Mouse (Mus musculus) NIH3T3 (cell line): ENCODE measurements around the gene Gpatch4.

ENCODE experiments used
- DNase-seq: peaks from one replicate; pipeline ENCODE4 v3.0.0-alpha.2; 2012; ENCODE audit warnings: low read depth

Gene Gpatch4

GRCm38 (mm10) chr3:88030608-88031395 is 12.1 kb upstream of the Gpatch4 start:
- DNase-seq, result peak; percentile 63

- no peak for DNase-seq
Observed at GRCm38 (mm10) chr3:88033506-88033905, 9.4 kb upstream of the Gpatch4 start.

GRCm38 (mm10) chr3:88035561-88036293 is 7.2 kb upstream of the Gpatch4 start:
- DNase-seq, result peak; percentile 54

GRCm38 (mm10) chr3:88049532-88049931 is 6.6 kb downstream of the Gpatch4 start:
- DNase-seq, result no peak

GRCm38 (mm10) chr3:88057030-88057429 is 14.1 kb downstream of the Gpatch4 start:
- DNase-seq, result no peak

GRCm38 (mm10) chr3:88057902-88058696 is 15.2 kb downstream of the Gpatch4 start, which contains the start of gene Naxe:
TSS of gene Naxe (minus strand) at chr3:88058495.
- DNase-seq, result peak; percentile 97

- DNase-seq, result peak; percentile 74
Observed at GRCm38 (mm10) chr3:88068386-88068785, 25.5 kb downstream of the Gpatch4 start.

GRCm38 (mm10) chr3:88071783-88072182 is 28.9 kb downstream of the Gpatch4 start:
- DNase-seq, result peak; percentile 93

- DNase-seq, result no peak
Observed at GRCm38 (mm10) chr3:88073631-88074030, 30.7 kb downstream of the Gpatch4 start.

- DNase-seq, result no peak
Observed at GRCm38 (mm10) chr3:88074351-88074750, 31.4 kb downstream of the Gpatch4 start.

- no peak for DNase-seq
Observed at GRCm38 (mm10) chr3:88074766-88075165, 31.9 kb downstream of the Gpatch4 start.

- DNase-seq, result no peak
Observed at GRCm38 (mm10) chr3:88077441-88077840, 34.5 kb downstream of the Gpatch4 start.

GRCm38 (mm10) chr3:88078204-88078603 is 35.3 kb downstream of the Gpatch4 start, which contains the start of gene Ttc24:
TSS of gene Ttc24 (minus strand) at chr3:88078304.
- no peak for DNase-seq

- DNase-seq, result peak; percentile 97
Observed at GRCm38 (mm10) chr3:88081345-88082223, 38.7 kb downstream of the Gpatch4 start, which contains the start of gene Iqgap3. TSS of gene Iqgap3 (plus strand) at chr3:88081971.

- DNase-seq, result no peak
Observed at GRCm38 (mm10) chr3:88082224-88082618, 39.3 kb downstream of the Gpatch4 start.

- DNase-seq, result peak; percentile 80
Observed at GRCm38 (mm10) chr3:88082663-88083062, 39.8 kb downstream of the Gpatch4 start.

- no peak for DNase-seq
Observed at GRCm38 (mm10) chr3:88084001-88084400, 41.1 kb downstream of the Gpatch4 start.

- no peak for DNase-seq
Observed at GRCm38 (mm10) chr3:88085459-88085858, 42.6 kb downstream of the Gpatch4 start.

GRCm38 (mm10) chr3:88087688-88088087 is 44.8 kb downstream of the Gpatch4 start:
- DNase-seq, result peak; percentile 74

GRCm38 (mm10) chr3:88090106-88090505 is 47.2 kb downstream of the Gpatch4 start:
- DNase-seq, result no peak

GRCm38 (mm10) chr3:88090616-88091015 is 47.7 kb downstream of the Gpatch4 start:
- DNase-seq, result no peak
